13 mouse cellular contexts compared by ENCODE assay signal in the genomic region with DNA sequence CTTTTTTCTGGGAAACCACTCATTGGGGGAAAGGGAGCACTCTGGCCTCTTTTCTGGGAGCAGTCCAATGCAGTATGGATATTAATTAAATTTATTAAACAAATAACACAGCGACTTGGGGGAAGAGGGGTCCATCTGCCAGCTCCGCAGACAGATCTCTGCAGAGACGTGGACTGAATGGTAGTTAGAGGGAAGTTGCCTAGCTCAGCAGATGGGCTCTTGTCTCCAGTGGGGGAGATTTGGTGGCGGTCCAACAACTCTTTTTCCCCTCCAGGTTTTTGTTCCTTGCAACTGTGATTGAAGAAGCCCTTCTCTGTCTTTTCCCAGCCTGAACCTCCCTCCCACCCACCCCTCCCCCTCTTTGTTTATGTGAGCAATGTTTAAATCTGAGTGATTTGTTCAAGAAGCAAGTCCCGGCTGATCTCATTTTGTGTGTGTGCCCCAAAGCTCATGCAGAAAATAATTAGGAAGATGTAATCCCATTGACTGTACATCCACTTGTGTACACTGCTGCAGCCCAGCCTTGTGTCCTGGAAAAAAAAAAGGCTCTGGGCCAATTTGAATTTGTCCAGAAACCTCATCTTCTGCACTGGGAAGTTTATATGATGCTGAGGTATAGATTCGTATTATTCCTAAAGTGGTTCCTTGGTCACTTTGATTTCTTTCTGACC. TPM values are rescaled to one million over a fixed set of nuclear protein-coding genes. Genes with fewer than 3 reads are reported as not detected.
A peak's percentile ranks its signal among the peaks of the same experiment; 100 is the strongest.
DNase-seq lines count a peak whose midpoint lies in the region; ATAC-seq lines count a peak whose summit lies in the region.
"Had no signal": no experiment of that assay in that cellular context is flagged by ENCODE, and none has a peak within 500 bp of the region (broad histone marks: within the 10 kb centered on the region; RNA-seq: fewer than 3 reads in every experiment).

No protein-coding gene starts in this region.

- WGBS in hindbrain, embryonic 12.5 days: 51% methylated on average over 6 of the region's 6 CpGs
- 67% methylated on average over 6 of the region's 6 CpGs for WGBS in hindbrain, embryonic 10.5 days
- 40% methylated on average over 6 of the region's 6 CpGs for WGBS in intestine, embryonic 16.5 days
- 31% methylated on average over 6 of the region's 6 CpGs for WGBS in neural tube, embryonic 14.5 days
- WGBS in kidney, embryonic 15.5 days: 49% methylated on average over 6 of the region's 6 CpGs

- no peak overlapping the region for H3K4me3 ChIP-seq in hindbrain, embryonic 12.5 days
- no peak overlapping the region for H3K4me3 ChIP-seq in hindbrain, embryonic 10.5 days
- no peak overlapping the region for H3K4me3 ChIP-seq in intestine, embryonic 16.5 days (ENCODE audit: low read length)
- H3K4me3 ChIP-seq in neural tube, embryonic 14.5 days (ENCODE audit: low read depth, low read length): no peak overlapping the region
- H3K4me3 ChIP-seq in kidney, embryonic 15.5 days (replicated peaks): no peak overlapping the region
- H3K4me3 ChIP-seq: heart, embryonic 15.5 days; liver, embryonic 12.5 days had no signal

- no peak for DNase-seq in hindbrain, embryonic 10.5 days (ENCODE audit: low spot score)
- peak; percentile 74 to 81 for DNase-seq in right cerebral cortex, postnatal 10 days (ENCODE audit: low spot score in 2 of 2)
- DNase-seq in right cerebral cortex, postnatal 36 days (ENCODE audit: low spot score in 2 of 2): no peak
- DNase-seq: thymus, adult 2 months had no signal

- 0 out of 2 replicates have a peak, but pooled peaks cover 4% of the 10 kb centered on the region for H3K4me1 ChIP-seq in hindbrain, embryonic 12.5 days
- H3K4me1 ChIP-seq in hindbrain, embryonic 10.5 days (replicated peaks): no peaks in the 10 kb centered on the region; the same call in 1 of the 2 replicates
- no peaks in the 10 kb centered on the region for H3K4me1 ChIP-seq in intestine, embryonic 16.5 days (ENCODE audit: control insufficient read depth, insufficient read depth, low read length)
- H3K4me1 ChIP-seq in neural tube, embryonic 14.5 days (ENCODE audit: control insufficient read depth, insufficient read depth, low read length): peaks cover 3% of the 10 kb centered on the region; the same call in 1 of the 2 replicates
- no peaks in the 10 kb centered on the region for H3K4me1 ChIP-seq in kidney, embryonic 15.5 days
- H3K4me1 ChIP-seq: heart, embryonic 15.5 days; liver, embryonic 12.5 days had no signal

- no peak overlapping the region for H3K4me2 ChIP-seq in hindbrain, embryonic 12.5 days (replicated peaks)
- no peak overlapping the region for H3K4me2 ChIP-seq in intestine, embryonic 16.5 days (ENCODE audit: low read depth, low read length)
- H3K4me2 ChIP-seq in neural tube, embryonic 14.5 days (ENCODE audit: low read depth, low read length): no peak overlapping the region
- H3K4me2 ChIP-seq in kidney, embryonic 15.5 days: no peak overlapping the region
- H3K4me2 ChIP-seq: heart, embryonic 15.5 days; liver, embryonic 12.5 days had no signal

- no peak overlapping the region for H3K9ac ChIP-seq in hindbrain, embryonic 12.5 days
- H3K9ac ChIP-seq in intestine, embryonic 16.5 days (ENCODE audit: low read depth, low read length): no peak overlapping the region
- no peak overlapping the region for H3K9ac ChIP-seq in neural tube, embryonic 14.5 days (replicated peaks; ENCODE audit: low read depth, low read length)
- no peak overlapping the region for H3K9ac ChIP-seq in kidney, embryonic 15.5 days
- H3K9ac ChIP-seq: heart, embryonic 15.5 days; liver, embryonic 12.5 days had no signal

- H3K36me3 ChIP-seq in hindbrain, embryonic 12.5 days: no peaks in the 10 kb centered on the region
- no peaks in the 10 kb centered on the region for H3K36me3 ChIP-seq in hindbrain, embryonic 10.5 days
- H3K36me3 ChIP-seq in intestine, embryonic 16.5 days (ENCODE audit: control insufficient read depth, insufficient read depth, low read length): no peaks in the 10 kb centered on the region
- H3K36me3 ChIP-seq in neural tube, embryonic 14.5 days (ENCODE audit: control insufficient read depth, insufficient read depth, low read length): no peaks in the 10 kb centered on the region
- H3K36me3 ChIP-seq in kidney, embryonic 15.5 days: no peaks in the 10 kb centered on the region
- H3K36me3 ChIP-seq: heart, embryonic 15.5 days; liver, embryonic 12.5 days had no signal

- H3K27ac ChIP-seq in hindbrain, embryonic 12.5 days: peak overlapping the region; percentile 57; the same call in 1 of the 2 replicates
- H3K27ac ChIP-seq in hindbrain, embryonic 10.5 days: no peak overlapping the region
- H3K27ac ChIP-seq in intestine, embryonic 16.5 days (ENCODE audit: low read length): no peak overlapping the region
- H3K27ac ChIP-seq in neural tube, embryonic 14.5 days (ENCODE audit: low read depth, low read length): 0 out of 2 replicates have a peak overlapping the region, but pooled peaks have one; percentile 28
- no peak overlapping the region for H3K27ac ChIP-seq in kidney, embryonic 15.5 days
- H3K27ac ChIP-seq: heart, embryonic 15.5 days; kidney, postnatal 0 days; liver, embryonic 12.5 days had no signal

- no peaks in the 10 kb centered on the region for H3K27me3 ChIP-seq in hindbrain, embryonic 12.5 days
- no peaks in the 10 kb centered on the region for H3K27me3 ChIP-seq in hindbrain, embryonic 10.5 days (ENCODE audit: insufficient read depth, poor library complexity, severe bottlenecking)
- H3K27me3 ChIP-seq in intestine, embryonic 16.5 days (replicated peaks; ENCODE audit: control insufficient read depth, insufficient read depth, low read length): no peaks in the 10 kb centered on the region
- H3K27me3 ChIP-seq in neural tube, embryonic 14.5 days (ENCODE audit: control insufficient read depth, insufficient read depth, low read length): no peaks in the 10 kb centered on the region
- no peaks in the 10 kb centered on the region for H3K27me3 ChIP-seq in kidney, embryonic 15.5 days
- H3K27me3 ChIP-seq: heart, embryonic 15.5 days; liver, embryonic 12.5 days had no signal

- no peaks in the 10 kb centered on the region for H3K9me3 ChIP-seq in hindbrain, embryonic 12.5 days (replicated peaks)
- H3K9me3 ChIP-seq in hindbrain, embryonic 10.5 days: no peaks in the 10 kb centered on the region
- H3K9me3 ChIP-seq in intestine, embryonic 16.5 days (ENCODE audit: control insufficient read depth, low read length): no peaks in the 10 kb centered on the region
- no peaks in the 10 kb centered on the region for H3K9me3 ChIP-seq in neural tube, embryonic 14.5 days (ENCODE audit: control insufficient read depth, low read length)
- H3K9me3 ChIP-seq in kidney, embryonic 15.5 days (replicated peaks): no peaks in the 10 kb centered on the region
- H3K9me3 ChIP-seq: heart, embryonic 15.5 days; liver, embryonic 12.5 days had no signal

- ATAC-seq in hindbrain, embryonic 12.5 days (ENCODE audit: low FRiP score): peak; percentile 92
- peak; percentile 80 for ATAC-seq in intestine, embryonic 16.5 days
- peak; percentile 95 for ATAC-seq in neural tube, embryonic 14.5 days (ENCODE audit: low read depth)
- no peak for ATAC-seq in kidney, embryonic 15.5 days (replicated peaks; ENCODE audit: low FRiP score)
- no peak for ATAC-seq in erythroblast, adult 5-6 weeks (replicated peaks; ENCODE audit: low FRiP score, poor library complexity, severe bottlenecking)
- ATAC-seq: liver, embryonic 12.5 days had no signal

RNA-seq across cellular contexts. Expression of gene Them7, which starts 58.4 kb away (rescaled TPM):
- polyA plus RNA-seq in hindbrain, embryonic 12.5 days (2016; fragmentation: Nextera tagmentation; extraction: Ambion mirVana): 0.13 and 0.14 TPM in 2 replicates
- polyA plus RNA-seq in hindbrain, embryonic 10.5 days (2016; fragmentation: Nextera tagmentation; extraction: Ambion mirVana): 0.22 and 0.39 TPM in 2 replicates
- polyA plus RNA-seq in intestine, embryonic 16.5 days (2015; fragmentation: Nextera tagmentation; extraction: Ambion mirVana): 1.4 and 1.8 TPM in 2 replicates
- 0.20 TPM in 1 of 2 replicates, not detected in the other for polyA plus RNA-seq in neural tube, embryonic 14.5 days (2014; fragmentation: Nextera tagmentation; extraction: Ambion mirVana)
- polyA plus RNA-seq in kidney, embryonic 15.5 days (2015; fragmentation: Nextera tagmentation; extraction: Ambion mirVana): 2.1 and 3.0 TPM in 2 replicates
- 2.9 TPM in 1 of 2 replicates, not detected in the other for total RNA-seq in erythroblast, adult 5-6 weeks (2015; ENCODE audit: low replicate concordance)
- total RNA-seq in erythroblast, adult 5-6 weeks (2017; ENCODE audit: low replicate concordance): not detected in 2 replicates
- polyA plus RNA-seq: frontal cortex, adult 2 months had no signal

Comparison
In these comparisons a context has a peak if more than half of its experiments do, and no peak if none do; other contexts are left out.
1. H3K27ac ChIP-seq: peak in hindbrain, embryonic 12.5 days (single experiment) and neural tube, embryonic 14.5 days (single experiment); none in hindbrain, embryonic 10.5 days (single experiment), intestine, embryonic 16.5 days (single experiment) and kidney, embryonic 15.5 days (single experiment).
2. DNase-seq: peak in right cerebral cortex, postnatal 10 days (2 of 2); none in hindbrain, embryonic 10.5 days (single experiment) and right cerebral cortex, postnatal 36 days (0 of 2).
3. ATAC-seq: peak in hindbrain, embryonic 12.5 days (single experiment), intestine, embryonic 16.5 days (single experiment) and neural tube, embryonic 14.5 days (single experiment); none in kidney, embryonic 15.5 days (single experiment) and erythroblast, adult 5-6 weeks (single experiment).